Mouse (Mus musculus): Measurements from ENCODE around the gene Gas6.

DNA sequence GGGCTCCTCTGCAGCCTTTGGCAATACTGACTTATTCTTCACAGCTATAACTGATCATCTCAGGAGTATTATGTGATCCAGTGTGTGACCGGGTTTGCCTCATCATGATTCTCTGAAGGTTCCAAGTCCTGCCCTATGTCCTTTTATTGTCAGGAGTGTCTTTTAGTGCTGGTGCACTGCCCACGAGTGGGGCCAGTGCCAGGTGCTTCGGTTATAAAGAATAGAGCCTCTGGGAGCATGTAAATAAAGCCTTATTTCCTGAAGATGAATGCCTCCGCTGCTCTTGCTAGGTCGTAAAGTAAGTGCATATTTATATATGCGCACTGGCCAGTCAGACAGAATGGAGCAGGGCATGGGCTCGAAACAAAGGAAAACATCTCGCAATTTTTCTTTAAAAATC is 38.8 kb upstream of the Gas6 start:
- TF ChIP-seq CTCF (IDR thresholded peaks at IDR 0.05; ENCODE audit: extremely low read depth, insufficient read depth, low read length) (no peak), POLR2A (IDR thresholded peaks at IDR 0.05; ENCODE audit: extremely low read depth, insufficient read depth, low read length) (no peak)
